Mouse (Mus musculus) testis, adult 2 months (tissue): Measurements from ENCODE around the gene Fbn1.

Experiments
- CTCF ChIP-seq: fragments of 200-500 bp; IDR thresholded peaks from 2 replicates; pipeline ENCODE4 v1.5.1; 2012; ENCODE audit warnings: low read depth, mild to moderate bottlenecking, inconsistent platforms, low read length, moderate library complexity; ENCODE audit not compliant: control insufficient read depth, insufficient read depth, insufficient replicate concordance
- POLR2A ChIP-seq: fragments of 200-500 bp; IDR thresholded peaks from 2 replicates; pipeline ENCODE4 v1.6.1; 2012; ENCODE audit warnings: low read depth, mild to moderate bottlenecking, inconsistent platforms, low read length, moderate library complexity; ENCODE audit not compliant: control insufficient read depth

DNA sequence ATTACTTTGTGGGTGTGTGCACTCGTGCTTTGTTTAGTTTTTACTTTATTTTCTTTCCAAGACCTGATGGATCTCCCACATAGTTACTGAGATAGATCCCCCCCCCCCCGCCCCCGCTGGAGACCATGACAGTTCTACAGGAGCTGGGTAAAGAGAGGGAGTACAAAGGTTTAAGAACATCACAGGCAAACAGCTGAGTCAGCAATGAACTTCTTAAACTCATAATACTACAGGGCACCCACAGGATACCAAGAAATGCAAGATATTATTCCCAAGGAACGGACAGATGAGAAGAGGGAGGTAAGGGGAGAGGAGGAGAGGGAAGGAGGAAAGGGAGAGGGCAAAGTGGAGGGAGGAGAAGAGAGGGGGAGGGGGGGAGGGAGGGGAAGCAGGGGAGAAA lies 4.8 kb upstream of the Fbn1 start:
- TF ChIP-seq CTCF (no peak), POLR2A (no peak)
